Mouse (Mus musculus) liver, adult 2 months (tissue): ENCODE measurements at regions not wholly inside any gene's neighbourhood (a gene's known extent, or its start where the extent isn't known, plus 50 kb on each side); places are given as distances from the start of the nearest gene placed in this dataset.
A peak's percentile ranks its signal among the peaks of the same experiment; 100 is the strongest.

ENCODE experiments used
- DNase-seq: peaks from one replicate; pipeline ENCODE4 v3.0.0-alpha.2; 2011; ENCODE audit warnings: low read depth, low spot score; ENCODE audit errors: extremely low read depth
- H3K27ac ChIP-seq: fragments of 200-500 bp; replicated peaks from 2 replicates; pipeline ENCODE4 v1.5.1; 2012; ENCODE audit warnings: low read depth, mild to moderate bottlenecking, control low read depth, inconsistent platforms, low read length; ENCODE audit not compliant: insufficient read depth
- H3K27me3 ChIP-seq: fragments of 200-500 bp; 2 replicates; pipeline ENCODE4 v1.6.1; 2012; ENCODE audit warnings: mild to moderate bottlenecking, moderate library complexity, low read length, inconsistent platforms; ENCODE audit not compliant: control insufficient read depth, insufficient read depth
- H3K36me3 ChIP-seq: fragments of 200-500 bp; 2 replicates; pipeline ENCODE4 v1.6.1; 2012; ENCODE audit warnings: low read length, inconsistent platforms; ENCODE audit not compliant: control insufficient read depth, insufficient read depth
- H3K4me1 ChIP-seq: fragments of 200-500 bp; 2 replicates; pipeline ENCODE4 v1.6.1; 2011; ENCODE audit warnings: low read length; ENCODE audit not compliant: control insufficient read depth, insufficient read depth
- H3K4me3 ChIP-seq: fragments of 200-500 bp; 2 replicates; pipeline ENCODE4 v1.5.1; 2011; ENCODE audit warnings: low read depth, mild to moderate bottlenecking, control low read depth, low read length, moderate library complexity; ENCODE audit not compliant: insufficient read depth
- H3K79me2 ChIP-seq: fragments of 200-500 bp; 2 replicates; pipeline ENCODE4 v1.6.1; 2012; ENCODE audit warnings: inconsistent platforms, mild to moderate bottlenecking, low read length, moderate library complexity; ENCODE audit not compliant: control insufficient read depth, insufficient read depth
- H3K9ac ChIP-seq: fragments of 200-500 bp; 2 replicates; pipeline ENCODE4 v1.6.1; 2012; ENCODE audit warnings: low read depth, mild to moderate bottlenecking, control low read depth, inconsistent platforms, low read length
- CTCF ChIP-seq: fragments of 200-500 bp; IDR thresholded peaks from 2 replicates; pipeline ENCODE4 v1.5.1; 2011; ENCODE audit warnings: low read depth, low read length, control low read depth
- POLR2A ChIP-seq: fragments of 200-500 bp; IDR thresholded peaks from 2 replicates; pipeline ENCODE4 v1.6.1; 2011; ENCODE audit warnings: low read length, control low read depth; ENCODE audit not compliant: insufficient read depth; ENCODE audit errors: extremely low read depth
- WGBS: fragments of 180-500 bp; shearing (Covaris S2); methylation state at CpG from one replicate; pipeline ENCODE4 v1.1.7; 2018; 5-methylcytosine and 5-hydroxymethylcytosine counted together

DNA sequence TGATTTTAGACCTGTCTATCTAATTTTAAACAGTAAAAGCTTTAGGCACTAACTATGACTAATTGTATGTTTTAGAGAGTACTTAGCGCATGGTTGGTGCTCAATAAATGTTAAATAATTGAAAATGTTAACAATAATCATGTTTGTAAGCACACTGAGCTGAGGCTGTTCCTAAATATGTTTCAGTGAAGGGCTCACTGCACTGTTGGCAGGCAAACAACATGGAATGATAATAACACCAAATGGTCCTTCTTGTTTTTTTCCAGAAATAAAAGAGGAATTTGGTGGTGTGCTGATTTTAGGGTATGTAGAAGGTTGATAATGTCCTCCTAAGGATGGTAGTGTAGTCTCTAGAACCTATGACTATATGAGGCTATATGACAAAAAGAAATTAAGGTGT is 72.0 kb upstream of the Gm10260 start:
- no peaks in the 10 kb centered on the region for H3K79me2 ChIP-seq
- H3K4me1 ChIP-seq = no peaks in the 10 kb centered on the region
- no peak for TF ChIP-seq CTCF
- H3K27me3 ChIP-seq = no peaks in the 10 kb centered on the region
- no peak for DNase-seq
- H3K27ac ChIP-seq = no peak overlapping the region
- H3K4me3 ChIP-seq = no peak overlapping the region
- WGBS = 95% methylated on average over 1 of the region's 1 CpGs
- H3K36me3 ChIP-seq = no peaks in the 10 kb centered on the region
- H3K9ac ChIP-seq = no peak overlapping the region

- 61% methylated on average over 5 of the region's 5 CpGs for WGBS
- peak; percentile 66 for DNase-seq
- Histone ChIP-seq H3K27ac (no peak overlapping the region), H3K27me3 (no peaks in the 10 kb centered on the region), H3K4me3 (no peak overlapping the region), H3K79me2 (no peaks in the 10 kb centered on the region), H3K4me1 (no peaks in the 10 kb centered on the region), H3K9ac (no peak overlapping the region), H3K36me3 (no peaks in the 10 kb centered on the region)
- no peak for TF ChIP-seq POLR2A
- no peak for TF ChIP-seq CTCF
Measured at GRCm38 (mm10) chr13:97831839-97832238, 71.4 kb upstream of the Gm10260 start.

DNA sequence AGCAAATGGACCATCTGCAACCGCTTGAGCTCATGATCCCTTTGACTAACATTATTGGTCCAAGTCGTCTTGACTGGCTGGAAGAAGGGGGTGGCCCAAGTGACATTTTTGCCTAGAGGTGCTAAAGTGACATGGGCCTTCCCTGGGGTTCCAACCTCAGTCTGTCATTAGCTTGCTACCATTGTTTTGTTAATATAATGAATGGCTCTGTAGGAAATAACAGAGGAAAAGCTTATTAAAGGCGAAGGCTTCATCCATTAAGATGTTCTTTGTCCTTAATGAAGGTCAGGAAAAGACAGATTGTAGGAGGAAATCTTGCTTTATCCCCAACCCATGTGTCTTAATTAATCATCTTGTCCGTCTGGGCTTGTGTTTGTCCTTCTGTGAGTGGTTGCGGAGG is 69.1 kb upstream of the Gm10260 start:
- Histone ChIP-seq H3K27me3 (no peaks in the 10 kb centered on the region), H3K36me3 (no peaks in the 10 kb centered on the region), H3K4me1 (no peaks in the 10 kb centered on the region), H3K27ac (no peak overlapping the region), H3K9ac (no peak overlapping the region), H3K4me3 (no peak overlapping the region), H3K79me2 (no peaks in the 10 kb centered on the region)
- TF ChIP-seq CTCF (no peak), POLR2A (no peak)
- DNase-seq = no peak
- 70% methylated on average over 5 of the region's 5 CpGs for WGBS

DNA sequence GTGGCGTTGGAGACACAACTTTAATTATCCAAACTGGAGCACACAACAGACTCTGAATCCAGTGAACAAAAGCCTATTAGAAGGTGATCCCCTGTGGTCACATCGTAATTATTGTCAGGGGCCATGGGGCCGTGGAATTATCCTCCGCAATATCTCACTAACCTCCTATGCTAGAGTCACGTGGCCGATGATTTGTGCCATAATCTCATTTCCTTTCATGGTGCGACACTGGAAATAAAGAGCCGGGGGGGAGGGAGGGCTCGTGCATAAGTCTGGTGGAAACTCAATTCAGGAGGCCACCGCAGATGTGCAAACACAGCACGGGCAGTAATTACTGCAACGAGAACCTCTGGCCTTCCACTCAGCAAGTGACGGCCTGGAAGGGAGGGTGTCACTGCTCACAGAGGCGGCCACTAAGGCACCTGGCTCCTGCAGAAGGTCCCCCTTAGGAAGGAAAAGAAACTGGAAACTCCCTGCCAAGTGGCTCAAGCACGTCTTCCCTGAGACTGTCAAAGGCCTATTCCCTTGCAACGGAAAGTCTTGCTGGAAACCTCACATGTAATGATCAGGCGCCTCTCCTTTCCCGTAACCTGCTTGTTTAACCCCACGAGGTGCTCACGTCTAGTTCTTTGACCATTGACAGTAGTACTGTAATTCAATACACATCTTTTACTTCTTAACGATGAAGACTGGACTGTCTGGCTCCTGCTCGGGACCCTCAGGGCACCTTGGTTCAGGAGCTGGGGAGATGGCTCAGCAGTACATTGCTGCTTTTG is 65.6 kb upstream of the Gm10260 start:
- no peaks in the 10 kb centered on the region for H3K4me1 ChIP-seq
- H3K36me3 ChIP-seq = no peaks in the 10 kb centered on the region
- 71% methylated on average over 22 of the region's 22 CpGs for WGBS
- TF ChIP-seq POLR2A (no peak), CTCF (no peak)
- no peaks in the 10 kb centered on the region for H3K27me3 ChIP-seq
- no peak overlapping the region for H3K9ac ChIP-seq
- no peaks in the 10 kb centered on the region for H3K79me2 ChIP-seq
- no peak for DNase-seq
- H3K4me3 ChIP-seq = no peak overlapping the region
- no peak overlapping the region for H3K27ac ChIP-seq

GRCm38 (mm10) chr13:97825361-97825760 is 64.9 kb upstream of the Gm10260 start:
- Histone ChIP-seq H3K4me3 (no peak overlapping the region), H3K36me3 (no peaks in the 10 kb centered on the region), H3K79me2 (no peaks in the 10 kb centered on the region), H3K9ac (no peak overlapping the region), H3K4me1 (no peaks in the 10 kb centered on the region), H3K27ac (no peak overlapping the region), H3K27me3 (peaks cover 2% of the 10 kb centered on the region; the same call in 1 of the 2 replicates)
- no peak for DNase-seq
- 95% methylated on average over 3 of the region's 3 CpGs for WGBS
- TF ChIP-seq CTCF (no peak), POLR2A (no peak)

GRCm38 (mm10) chr13:97824071-97824716 is 63.8 kb upstream of the Gm10260 start:
- H3K4me1 ChIP-seq = no peaks in the 10 kb centered on the region
- H3K9ac ChIP-seq = no peak overlapping the region
- no peaks in the 10 kb centered on the region for H3K79me2 ChIP-seq
- no peak for DNase-seq
- TF ChIP-seq POLR2A (no peak), CTCF (no peak)
- peaks cover 2% of the 10 kb centered on the region; the same call in 1 of the 2 replicates for H3K27me3 ChIP-seq
- H3K27ac ChIP-seq = no peak overlapping the region
- no peak overlapping the region for H3K4me3 ChIP-seq
- no peaks in the 10 kb centered on the region for H3K36me3 ChIP-seq
- WGBS = 70% methylated on average over 20 of the region's 20 CpGs
